Mouse (Mus musculus): ENCODE data around the gene Nlrx1.
"Not testable (repeated sequence)": the region's sequence is repeated elsewhere in the genome, so short reads cannot be mapped to it uniquely, and the experiment has no call there.

Gene Nlrx1

DNA sequence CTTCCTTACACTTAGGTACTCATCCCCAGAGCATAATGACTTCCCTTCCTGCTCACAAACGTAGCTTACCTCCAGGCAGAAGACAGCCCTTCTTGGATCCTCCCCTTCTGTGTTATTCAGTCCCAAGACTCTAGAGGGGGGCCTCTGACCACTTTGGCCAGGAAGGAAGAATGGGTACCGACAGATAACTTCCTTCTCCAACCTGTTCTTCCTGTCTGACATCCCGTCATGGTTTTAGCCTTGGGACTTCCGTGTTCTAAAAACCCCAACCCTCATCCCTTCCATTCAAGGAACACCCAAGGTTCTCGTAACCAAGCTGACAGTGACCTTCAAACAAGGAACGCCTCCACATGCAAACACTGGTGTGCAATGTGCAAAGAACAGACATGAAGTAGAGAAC, at the start of gene Nlrx1:
Gene Nlrx1 (minus strand): TSS at position 168 of the 400 bp plus-strand sequence.
- no peak for DNase-seq (ENCODE audit: inconsistent age in 2 of 2, low spot score in 1 of 2)

DNA sequence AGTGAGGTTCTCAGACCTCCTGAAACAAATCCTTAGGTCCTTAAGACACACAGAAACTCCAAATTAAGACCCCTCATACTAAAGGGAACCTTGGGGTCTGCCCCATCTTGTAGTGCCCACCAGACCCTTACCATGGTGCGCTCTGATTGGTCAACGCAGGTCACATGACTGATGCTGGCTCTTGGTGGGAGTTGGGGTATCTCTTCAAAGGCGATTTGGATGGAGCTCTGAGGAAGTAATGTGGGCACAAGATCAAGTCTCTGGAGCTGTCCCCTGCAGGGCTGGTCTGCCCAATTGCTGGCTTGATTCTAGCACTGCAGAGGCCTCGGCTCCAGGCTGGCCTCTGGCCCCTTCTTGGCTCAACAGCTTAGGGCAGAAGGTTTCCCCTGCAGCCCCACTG, 49.1 kb upstream of the Nlrx1 start:
- no peak for DNase-seq (ENCODE audit: inconsistent age in 2 of 2, low spot score in 1 of 2)

- no peak for DNase-seq (ENCODE audit: inconsistent age in 2 of 2, low spot score in 1 of 2)
Observed at GRCm38 (mm10) chr9:44314910-44315309, 46.5 kb upstream of the Nlrx1 start.

GRCm38 (mm10) chr9:44314257-44314547, 45.8 kb upstream of the Nlrx1 start:
- DNase-seq (ENCODE audit: inconsistent age in 2 of 2, low spot score in 1 of 2): no peak

DNA sequence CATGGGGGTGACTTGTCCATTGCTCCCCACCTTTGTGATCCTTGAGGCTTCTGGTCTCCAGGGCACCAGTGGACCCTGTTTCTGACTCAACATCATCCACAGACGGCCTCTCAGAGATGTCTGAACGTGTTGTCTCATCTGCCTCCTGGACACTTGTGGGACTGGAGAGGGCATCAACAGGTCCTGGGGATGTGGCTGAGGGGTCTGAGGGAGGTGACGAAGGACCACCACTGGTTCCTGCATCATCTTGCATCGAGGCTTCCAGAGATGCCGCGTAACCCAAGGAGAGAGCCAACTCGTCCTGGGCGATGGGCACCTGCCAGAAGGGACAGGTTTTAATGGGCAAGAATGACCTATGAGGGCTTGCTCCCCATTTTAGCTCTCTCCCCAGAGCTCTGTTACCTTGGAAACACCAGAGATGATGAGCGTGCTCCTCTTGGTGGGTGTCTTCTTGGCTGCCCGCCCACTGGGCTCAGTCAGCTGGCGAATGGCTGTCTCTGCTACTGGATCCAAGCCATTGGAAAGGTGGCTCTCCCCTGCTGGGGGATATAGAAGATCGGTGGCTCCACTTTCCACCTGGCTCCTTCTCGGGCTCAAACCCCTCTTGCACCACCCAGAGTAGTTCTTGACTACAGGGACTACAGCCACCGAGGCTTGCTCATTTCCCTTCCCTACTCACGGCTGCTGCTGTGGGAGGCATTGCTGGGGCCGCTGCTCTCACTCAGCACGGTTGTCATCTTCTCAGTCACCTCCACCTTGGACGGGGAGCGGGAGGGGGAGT, 45.3 kb upstream of the Nlrx1 start:
- DNase-seq (ENCODE audit: inconsistent age in 2 of 2, low spot score in 1 of 2): no peak

GRCm38 (mm10) chr9:44311136-44312134, 43.0 kb upstream of the Nlrx1 start:
- DNase-seq (ENCODE audit: inconsistent age in 2 of 2, low spot score in 1 of 2): peak in 1 of 2 experiments; percentile 79

DNA sequence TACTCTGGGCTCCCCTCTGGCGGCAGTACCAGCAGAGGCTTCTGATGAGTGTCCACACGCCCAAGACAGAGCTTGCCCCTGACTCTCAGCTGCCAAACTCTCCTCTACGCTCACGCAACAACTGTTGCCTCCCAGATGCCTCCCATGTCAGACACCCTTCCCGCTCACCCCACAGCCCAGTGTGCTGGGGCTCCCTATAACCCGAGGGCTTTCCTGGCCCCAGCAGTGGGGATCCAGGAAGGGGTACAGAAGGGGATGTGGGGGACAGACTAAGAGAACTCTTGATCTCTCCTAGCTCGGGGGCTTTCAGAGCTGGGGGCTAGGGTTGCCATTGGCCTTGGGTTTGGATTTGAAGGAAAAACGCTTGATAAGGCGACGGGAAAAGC, 42.3 kb upstream of the Nlrx1 start:
- DNase-seq (ENCODE audit: inconsistent age in 2 of 2, low spot score in 1 of 2): no peak

- DNase-seq (ENCODE audit: inconsistent age in 2 of 2, low spot score in 1 of 2): no peak
Observed at GRCm38 (mm10) chr9:44309756-44310155, 41.4 kb upstream of the Nlrx1 start.

DNA sequence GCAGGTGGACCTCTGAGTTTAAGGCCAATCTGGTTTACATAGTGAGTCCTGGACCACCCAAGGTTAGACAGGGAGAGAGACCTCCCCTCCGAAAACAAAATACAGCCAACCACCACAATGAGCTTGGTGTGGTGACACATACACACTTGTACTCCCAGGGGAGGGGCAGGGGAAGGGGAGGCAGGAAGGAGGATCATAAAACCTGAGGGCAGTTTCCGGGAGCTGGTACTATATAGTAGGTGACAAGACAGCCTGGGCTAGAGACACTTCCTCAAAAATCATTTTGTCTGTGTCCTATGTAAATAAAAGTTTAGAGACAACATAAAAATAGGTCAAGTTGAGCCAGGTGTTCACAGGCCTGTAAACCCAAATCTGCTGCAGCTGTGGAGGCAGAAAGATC, 38.8 kb upstream of the Nlrx1 start:
- DNase-seq (ENCODE audit: inconsistent age in 2 of 2, low spot score in 1 of 2): no peak

DNA sequence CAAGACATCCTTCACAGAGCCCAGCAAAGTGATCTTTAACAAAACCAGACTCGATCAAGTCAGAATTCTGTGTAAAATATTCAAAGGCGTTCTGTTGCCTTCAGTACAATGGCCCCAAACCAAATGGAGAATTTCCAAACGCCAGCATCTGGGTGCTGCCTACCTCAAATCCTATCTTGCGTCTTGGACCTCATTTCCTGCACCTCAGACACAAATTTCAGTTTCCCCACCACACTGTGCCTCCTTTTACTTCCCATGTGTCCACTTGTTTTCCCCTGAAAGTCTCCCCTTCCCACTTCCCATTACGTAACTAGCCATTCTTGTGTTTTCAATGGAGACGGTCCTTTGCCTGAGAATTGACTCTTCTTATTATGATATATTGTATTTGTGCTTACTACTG, 38.1 kb upstream of the Nlrx1 start:
- DNase-seq (ENCODE audit: inconsistent age in 2 of 2, low spot score in 1 of 2): no peak

DNA sequence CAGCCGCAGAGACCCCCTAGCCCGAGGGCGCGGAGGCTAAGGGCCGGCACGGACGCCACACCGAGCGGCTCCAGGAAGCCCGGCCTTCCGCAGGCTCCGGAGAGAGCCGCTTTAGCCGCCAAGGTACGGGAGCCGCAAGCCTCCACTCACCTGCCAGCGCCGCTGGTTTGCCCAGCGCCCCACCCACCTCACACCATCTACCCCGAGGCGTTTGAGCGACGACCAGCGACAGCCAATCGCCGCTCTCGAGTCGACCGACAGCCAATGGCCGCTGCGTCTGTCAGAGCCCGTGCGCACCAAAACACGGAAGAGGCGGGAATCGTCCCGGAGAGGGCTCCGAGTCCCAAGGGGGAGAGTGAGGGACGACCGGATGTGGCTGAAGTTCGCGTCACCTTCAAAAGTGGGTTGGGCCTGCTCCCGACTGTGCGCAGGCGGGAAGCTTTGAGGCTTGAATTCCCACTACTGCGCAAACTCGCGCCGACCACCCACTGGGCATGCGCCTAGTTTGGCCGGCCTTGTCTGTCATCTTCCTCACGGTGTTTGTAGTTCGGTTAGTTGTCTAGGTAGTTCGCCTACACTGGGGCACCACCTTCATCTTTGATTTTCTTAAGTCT, 37.2 kb upstream of the Nlrx1 start, which contains the start of gene Hinfp:
Gene Hinfp (minus strand): TSS at position 206 of the 614 bp plus-strand sequence.
- DNase-seq (ENCODE audit: inconsistent age in 2 of 2, low spot score in 1 of 2): peak; percentile 99

- DNase-seq (ENCODE audit: inconsistent age in 2 of 2, low spot score in 1 of 2): not testable (repeated sequence)
Observed at GRCm38 (mm10) chr9:44300001-44300400, 31.6 kb upstream of the Nlrx1 start.

DNA sequence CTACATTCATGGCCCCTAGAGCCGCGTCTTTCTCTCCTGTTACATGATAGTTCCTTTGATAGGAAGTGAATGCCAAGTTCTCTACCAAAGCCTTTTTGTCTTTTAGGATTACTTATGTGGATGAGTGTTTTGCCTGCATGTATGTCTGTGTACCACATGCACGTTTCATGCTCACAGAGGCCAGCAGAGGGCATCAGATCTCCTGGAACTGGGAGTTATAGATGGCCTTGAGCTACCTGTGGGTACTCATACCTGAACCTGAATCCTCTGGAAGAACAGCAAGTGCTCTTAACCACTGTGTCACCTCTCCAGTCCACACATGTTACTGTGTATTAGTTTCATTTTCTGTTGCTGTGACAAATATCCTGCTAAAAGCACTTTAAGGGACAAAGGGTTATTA, 24.1 kb upstream of the Nlrx1 start:
- peak in 1 of 2 experiments; percentile 73 for DNase-seq (ENCODE audit: inconsistent age in 2 of 2, low spot score in 1 of 2)

DNA sequence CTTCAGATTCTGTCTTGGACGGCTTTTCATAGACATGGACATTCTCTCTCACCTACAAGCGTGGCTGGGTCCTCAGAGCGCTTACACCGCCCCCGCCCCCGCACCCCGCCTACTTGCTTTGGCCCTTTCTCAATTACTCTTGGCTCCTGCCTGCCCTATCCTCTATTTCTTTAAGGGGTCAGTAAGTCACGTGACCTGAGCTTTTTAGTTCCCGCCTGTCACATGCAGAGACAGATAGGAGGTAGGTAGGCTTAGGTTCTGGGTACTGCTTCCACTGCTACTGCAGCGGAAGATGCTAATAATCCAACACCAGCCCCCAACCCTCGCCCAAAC, 20.5 kb upstream of the Nlrx1 start:
- DNase-seq (ENCODE audit: inconsistent age in 2 of 2, low spot score in 1 of 2): no peak

- peak; percentile 70 to 90 for DNase-seq (ENCODE audit: inconsistent age in 2 of 2, low spot score in 1 of 2)
Observed at GRCm38 (mm10) chr9:44288076-44288958, 19.9 kb upstream of the Nlrx1 start, which contains the start of gene Abcg4. Gene Abcg4 (minus strand): TSS chr9:44288615.

DNA sequence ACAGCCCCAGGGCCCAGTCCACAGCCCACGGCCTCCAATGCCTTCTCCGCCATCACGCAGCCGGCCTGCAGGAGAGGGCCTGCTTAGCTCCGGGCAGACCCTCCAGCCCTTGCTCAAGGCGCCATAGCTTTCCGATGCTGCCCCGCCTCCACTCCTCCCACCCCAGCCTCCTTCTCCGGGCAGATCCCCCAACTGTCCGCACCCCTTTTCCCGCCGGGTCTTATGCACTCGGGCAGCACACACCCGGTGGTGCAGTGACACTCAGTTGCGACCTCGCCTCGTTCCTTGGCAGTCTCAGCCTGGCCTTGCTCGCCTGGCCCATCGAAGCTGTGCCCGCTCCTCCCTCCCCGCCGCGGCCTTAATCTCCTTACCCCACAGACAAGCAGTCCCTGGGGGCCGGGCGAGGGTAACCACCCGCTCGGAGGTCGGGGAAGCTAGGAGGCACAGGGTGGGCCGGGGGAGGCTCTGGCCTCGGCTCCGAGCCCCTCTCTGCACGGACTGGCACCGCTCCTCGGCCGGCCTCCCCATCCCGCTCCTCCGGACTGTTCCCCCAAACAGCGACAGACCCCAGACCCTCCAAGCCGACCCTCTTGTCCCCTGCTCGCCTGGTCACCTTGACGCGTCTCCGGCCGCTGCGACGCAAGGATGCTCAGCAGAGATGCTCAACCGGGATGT, 19.1 kb upstream of the Nlrx1 start:
- peak; percentile 66 to 85 for DNase-seq (ENCODE audit: inconsistent age in 2 of 2, low spot score in 1 of 2)

GRCm38 (mm10) chr9:44287003-44287400, 18.6 kb upstream of the Nlrx1 start:
- DNase-seq (ENCODE audit: inconsistent age in 2 of 2, low spot score in 1 of 2): no peak

GRCm38 (mm10) chr9:44286256-44286850, 18.0 kb upstream of the Nlrx1 start:
- no peak for DNase-seq (ENCODE audit: inconsistent age in 2 of 2, low spot score in 1 of 2)

- peak; percentile 75 to 81 for DNase-seq (ENCODE audit: inconsistent age in 2 of 2, low spot score in 1 of 2)
Observed at GRCm38 (mm10) chr9:44283183-44283582, 14.8 kb upstream of the Nlrx1 start.

- peak; percentile 59 to 73 for DNase-seq (ENCODE audit: inconsistent age in 2 of 2, low spot score in 1 of 2)
Observed at GRCm38 (mm10) chr9:44269973-44270372, 1.6 kb upstream of the Nlrx1 start.
